Mouse (Mus musculus) neutrophil, adult 5-6 weeks (primary cell): ENCODE measurements around the gene Hnrnpa1. TPM values are rescaled to one million over a fixed set of nuclear protein-coding genes. Genes with fewer than 3 reads are reported as not detected.

Experiments
- ATAC-seq: fragments of 151-379, 151-347 bp; 2 replicates; pipeline ENCODE4 v1.8.0; 2017; ENCODE audit warnings: mild to moderate bottlenecking, moderate TSS enrichment; ENCODE audit not compliant: insufficient number of reproducible peaks, poor library complexity, low FRiP score, severe bottlenecking; ENCODE audit errors: extremely low read depth
- total RNA-seq: library from RNA; stranded (forward); fragments of 200-1000 nt; gene quantifications from 2 replicates; pipeline ENCODE4 v1.2.3, GENCODE M21; 2017

Hnrnpa1 gene
- 345 and 352 TPM in 2 replicates for total RNA-seq

DNA sequence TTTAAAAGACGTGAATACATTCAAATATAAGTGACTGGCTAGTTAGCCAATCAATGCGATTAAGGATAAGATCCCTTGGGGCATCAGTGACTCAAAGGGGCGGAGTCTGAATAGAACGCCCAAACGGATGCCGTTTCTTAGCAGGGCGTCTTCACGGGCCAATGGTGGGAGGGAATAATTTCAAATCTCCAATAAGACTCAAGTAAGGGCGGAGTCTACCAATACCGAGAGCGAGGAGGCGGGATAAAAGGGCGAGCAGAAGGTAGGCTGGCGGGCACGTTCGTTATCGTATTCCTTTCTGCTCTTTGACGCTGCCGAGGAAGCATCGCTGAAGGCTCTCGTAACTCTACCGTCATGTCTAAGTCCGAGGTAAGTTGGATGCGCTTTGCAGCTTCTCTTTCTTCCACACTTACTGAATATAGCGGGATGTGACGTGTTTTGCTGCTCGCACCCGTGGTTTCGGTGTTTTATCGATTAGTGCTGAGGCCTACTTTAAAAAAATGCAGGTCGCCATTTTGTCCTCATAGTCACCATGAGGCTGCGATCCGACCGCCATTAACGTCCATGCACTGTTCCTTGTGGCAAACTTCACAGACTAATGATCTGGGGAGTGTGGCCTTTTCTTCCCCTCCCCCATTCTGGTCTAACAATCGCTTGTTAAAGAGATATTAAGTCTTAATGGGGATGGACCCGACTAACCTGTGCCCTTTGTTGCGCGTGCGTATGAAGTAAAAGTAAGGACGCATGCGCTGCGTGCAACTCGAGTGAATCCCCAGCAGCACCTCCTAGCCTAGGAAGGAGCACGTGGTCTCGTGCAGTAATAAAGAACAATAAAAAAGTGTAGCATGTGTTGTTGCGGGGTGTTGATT is at the start of gene Hnrnpa1:
TSS of gene Hnrnpa1 (plus strand) at position 273 of the 869 bp plus-strand sequence.
- peak; percentile 87 for ATAC-seq

DNA sequence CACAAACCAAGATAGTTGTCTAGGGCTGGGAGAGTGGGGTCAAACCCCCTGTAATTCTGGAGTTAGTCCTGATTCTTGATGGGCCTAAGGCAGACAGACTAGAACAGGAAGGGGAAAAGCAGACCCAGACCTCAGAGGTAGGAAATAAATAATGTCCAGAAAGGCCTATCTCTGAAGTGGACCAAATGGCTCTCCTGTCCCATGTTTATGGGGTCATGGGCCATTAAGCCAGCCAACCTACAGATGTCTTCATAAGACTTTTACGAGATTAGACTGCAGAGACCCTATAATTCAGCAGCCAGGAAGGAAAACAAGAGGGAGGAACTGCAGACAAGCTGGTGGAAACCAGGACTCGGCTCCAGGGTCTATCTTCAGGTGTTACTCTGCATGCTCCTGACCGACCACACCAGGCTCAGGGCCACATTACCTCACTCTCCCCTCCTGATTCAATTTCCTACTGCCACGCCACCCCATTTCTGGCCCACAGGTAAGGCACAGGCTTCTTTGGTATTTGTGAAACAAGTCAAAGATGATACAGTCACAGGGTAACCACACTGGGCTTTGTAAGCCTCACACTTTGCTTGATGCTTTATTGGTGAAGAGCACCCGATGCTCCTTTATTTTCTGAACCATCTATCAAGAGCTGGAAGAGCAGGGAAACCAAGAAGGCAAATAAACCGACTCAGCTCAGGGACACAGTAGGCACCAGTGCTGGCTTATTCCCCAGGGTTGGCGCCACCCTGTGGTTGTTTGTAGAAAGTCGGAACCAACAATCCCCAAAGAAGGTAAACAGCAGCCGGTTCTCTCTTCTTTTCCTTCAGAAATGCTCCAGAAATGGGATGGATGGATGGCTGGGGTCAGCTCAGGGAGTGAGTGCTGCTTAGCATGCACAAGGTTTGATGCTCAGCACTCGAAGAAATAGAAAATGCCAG is 49.4 kb upstream of the Hnrnpa1 start:
- peak; percentile 50 for ATAC-seq

DNA sequence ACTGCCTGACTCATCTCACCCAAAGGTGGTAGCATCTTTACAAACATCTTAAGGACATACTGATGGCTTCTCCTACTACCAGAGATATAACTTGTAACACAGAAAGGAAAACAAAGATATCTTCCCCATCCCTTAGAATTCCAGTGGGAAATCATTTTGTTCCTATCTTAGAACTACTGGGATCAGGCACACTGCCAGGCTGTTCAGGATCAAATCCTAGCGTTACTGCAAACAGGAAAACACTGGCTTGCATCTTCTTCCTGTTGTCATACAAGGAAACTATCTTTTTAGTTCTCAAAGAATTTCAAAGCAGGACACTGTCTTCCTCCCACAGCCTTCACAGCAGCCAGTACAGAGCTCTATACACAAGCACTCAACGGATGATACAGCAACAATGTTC is 46.6 kb upstream of the Hnrnpa1 start:
- no peak for ATAC-seq

DNA sequence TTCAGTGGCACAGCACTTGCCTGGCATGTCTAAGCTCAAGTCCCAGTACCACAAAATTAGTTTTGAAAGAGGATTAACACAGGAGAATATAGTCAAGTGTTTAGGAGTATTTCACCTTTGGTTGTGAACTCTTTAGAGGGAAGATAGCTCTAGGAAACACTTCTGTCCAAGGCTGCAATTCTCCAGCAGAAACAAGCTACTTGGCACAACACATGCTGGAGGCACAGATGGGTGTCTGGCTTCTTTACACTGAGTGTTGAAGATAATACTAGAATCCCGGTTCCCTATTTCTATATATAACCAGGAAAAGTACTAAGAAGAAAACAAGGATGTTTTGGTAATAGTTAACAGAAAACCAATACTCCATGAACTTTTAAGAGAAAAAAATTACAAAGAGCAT is 43.4 kb upstream of the Hnrnpa1 start:
- ATAC-seq, result no peak

DNA sequence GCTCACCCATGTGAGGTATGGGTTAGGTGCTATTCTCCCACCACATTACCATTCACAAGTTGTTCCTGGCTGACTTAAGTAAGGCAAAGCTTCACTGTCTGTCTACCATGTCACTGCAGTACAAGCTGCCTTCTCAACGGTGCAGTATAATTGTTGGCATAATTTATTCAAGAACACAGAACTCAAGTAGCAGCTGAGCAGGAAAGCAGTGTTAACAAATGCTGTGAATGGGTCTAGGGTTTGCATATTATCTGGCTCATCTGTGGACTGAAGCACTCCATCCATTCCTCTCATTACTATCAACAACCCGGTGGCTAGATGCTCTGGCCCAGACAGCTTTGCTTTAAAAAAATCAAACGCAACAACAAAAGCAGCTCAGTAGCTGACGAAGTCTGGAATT is 42.4 kb upstream of the Hnrnpa1 start:
- no peak for ATAC-seq

DNA sequence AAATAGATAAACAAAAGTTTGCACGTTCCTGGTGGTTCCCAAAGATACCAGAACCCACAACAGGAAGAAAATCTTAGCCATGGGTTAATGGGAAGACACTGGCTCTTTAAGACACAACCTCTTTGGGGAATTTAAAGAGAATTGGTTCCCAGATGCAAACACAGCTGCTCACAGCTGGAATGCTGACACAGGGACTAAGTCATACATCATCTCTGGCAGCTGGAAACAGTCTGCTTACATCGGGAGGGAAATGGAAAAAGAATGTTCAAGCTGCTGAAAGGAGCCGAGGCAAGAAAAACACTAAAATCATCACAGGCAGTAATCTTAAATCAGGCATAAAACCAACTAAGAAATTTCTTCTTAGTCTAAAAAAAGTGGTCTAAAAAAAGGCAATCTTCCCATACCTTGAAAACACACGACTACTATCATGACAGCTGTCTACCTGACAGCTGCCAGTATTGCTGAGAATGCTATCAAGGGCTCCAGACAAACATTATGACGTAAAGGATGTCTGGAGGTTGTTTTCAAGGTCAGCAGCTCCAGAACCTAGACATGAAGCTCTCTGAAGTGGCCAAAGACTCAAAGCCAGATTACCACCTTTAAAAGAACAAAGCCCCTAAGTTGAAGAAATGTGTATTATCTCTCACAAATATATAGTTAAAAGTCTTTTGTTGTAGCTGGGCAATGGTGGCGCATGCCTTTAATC is 38.0 kb upstream of the Hnrnpa1 start:
- no peak for ATAC-seq

DNA sequence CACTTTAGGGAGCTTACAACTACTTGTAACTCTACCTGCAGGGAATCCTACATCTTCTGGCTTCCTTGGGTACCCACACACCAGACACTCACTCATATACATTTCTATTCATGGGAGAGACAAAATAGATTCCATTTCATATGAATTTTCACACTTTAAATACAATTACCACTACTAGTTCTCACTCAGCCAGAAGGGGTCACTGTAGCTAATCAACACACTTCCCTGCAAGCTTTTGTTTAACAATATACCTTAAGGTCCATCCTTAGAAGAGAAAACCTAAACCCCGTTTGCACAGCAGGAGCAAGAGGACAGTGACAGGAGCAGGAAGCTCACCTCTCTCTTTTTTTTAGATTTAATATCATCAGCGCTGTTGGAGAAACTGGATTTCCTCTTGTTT is 35.1 kb upstream of the Hnrnpa1 start:
- ATAC-seq, result 0 out of 2 replicates have a peak, but pooled peaks have one; percentile 16

DNA sequence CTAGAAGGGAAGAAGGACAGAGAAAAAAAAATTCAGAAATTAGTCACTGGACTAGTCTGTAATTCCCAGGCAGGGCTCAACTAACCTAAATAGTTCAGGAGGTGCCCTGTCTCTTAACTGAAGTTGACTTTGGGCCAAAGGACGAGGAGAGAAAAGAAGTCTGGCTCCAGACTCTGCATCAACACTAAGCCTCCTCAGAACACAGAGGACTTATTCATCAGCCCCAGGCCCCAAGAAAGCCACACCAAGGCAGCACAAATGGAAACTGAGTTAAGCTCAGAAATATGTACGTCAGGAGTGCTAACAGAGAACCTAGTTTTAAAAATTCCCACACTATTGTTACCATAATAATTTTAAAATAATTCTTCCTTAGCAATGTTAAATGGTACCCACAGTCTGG is 26.1 kb upstream of the Hnrnpa1 start:
- no peak for ATAC-seq

DNA sequence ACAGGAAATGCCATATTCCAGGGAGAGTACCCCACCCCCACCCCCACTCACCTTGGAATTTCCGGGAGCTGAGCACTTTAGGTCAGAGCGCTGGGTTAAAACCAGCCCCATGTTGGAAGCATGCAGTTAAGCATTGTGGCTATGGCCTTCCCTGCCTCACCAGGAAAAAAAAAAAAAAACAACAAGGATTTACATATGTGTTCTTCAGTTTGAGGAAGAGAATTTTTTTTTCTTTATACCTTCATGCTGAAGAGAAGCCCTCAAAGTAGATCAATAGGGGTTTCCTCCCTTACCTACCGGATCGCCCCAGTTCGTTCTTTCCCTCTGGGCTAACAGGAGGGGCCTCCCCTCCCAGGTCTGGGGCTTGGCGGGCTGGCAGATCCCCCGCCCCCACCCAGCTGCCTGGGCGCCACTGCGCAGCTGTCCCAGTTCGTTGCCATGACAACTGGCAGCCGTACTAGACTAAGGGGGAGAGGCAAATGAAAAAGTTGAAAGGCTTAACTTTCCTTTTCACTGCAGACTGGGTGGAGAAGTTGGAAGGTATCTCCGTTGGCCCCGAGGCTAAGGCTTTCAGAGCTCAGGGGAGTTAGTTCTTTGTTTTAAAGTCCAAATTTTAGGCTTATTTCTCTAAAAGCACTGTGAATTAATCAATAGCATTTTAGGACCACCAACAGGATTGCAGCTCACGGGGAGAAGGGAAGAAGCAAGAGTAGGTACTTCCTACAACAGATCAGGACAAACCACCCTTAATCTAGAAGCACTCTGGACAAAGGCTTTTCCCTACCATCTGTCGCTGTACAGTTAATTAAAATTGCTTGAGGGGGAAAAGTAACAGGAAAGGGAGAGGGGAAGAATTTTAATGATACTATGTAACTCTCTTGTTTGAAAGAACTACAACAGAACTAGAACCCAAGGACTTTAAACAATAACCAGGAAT is 25.0 kb upstream of the Hnrnpa1 start:
- peak; percentile 55 for ATAC-seq

DNA sequence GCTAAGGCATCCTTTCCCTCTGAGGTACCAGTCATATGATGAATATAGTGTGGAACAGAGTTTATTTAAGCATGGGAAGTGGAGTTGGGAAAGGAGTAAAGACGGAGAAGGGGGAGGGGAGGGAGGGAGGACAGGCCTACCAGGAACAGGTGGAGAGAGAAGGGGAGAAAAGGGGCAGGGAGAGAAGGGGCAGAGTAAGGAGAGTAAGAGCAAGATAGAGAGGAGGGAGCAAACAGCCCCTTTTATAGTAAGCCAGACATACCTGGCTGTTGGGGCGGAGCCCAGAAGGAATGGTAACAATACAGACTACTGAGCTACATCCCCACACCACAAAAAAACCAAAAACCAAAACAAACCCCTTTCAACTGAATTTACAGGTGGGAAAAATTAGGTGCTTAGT is 24.2 kb upstream of the Hnrnpa1 start:
- no peak for ATAC-seq

DNA sequence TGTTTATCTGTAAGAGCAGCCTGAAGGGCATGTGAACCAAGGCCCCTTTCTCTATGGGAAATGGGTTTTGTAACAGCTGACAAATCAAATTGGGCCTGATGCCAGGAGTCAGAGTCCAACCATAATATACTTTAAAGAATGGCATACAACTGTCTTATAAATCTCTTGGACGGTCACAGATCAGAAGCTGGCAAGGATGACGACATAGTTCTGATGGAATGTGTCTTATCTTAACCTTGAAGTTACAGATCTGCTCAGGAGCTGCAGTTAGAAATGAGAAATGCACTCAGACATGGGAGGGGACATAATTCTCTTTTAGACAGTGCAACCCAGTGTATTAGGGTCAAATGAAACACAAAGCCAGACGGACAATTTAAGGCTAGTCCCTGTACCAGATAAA is 19.4 kb upstream of the Hnrnpa1 start:
- no peak for ATAC-seq

DNA sequence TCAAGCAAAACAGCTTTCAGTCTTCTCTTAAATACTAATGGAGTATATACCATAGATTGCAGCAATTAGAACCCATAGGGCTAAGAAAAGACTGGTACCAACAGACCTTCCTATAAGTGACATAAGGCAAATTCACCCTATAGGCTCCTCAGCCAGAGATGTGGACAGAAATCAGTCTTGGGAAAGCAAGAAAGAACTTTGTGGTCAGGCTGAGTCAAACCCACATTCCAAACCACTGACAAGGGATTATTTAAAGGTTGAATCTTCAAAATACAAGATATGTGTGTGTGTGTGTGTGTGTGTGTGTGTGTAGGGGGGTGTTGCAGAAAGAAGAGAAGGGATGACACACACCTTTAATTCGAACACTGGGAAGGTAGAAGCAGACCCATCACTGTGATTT is 18.8 kb upstream of the Hnrnpa1 start:
- ATAC-seq, result no peak

DNA sequence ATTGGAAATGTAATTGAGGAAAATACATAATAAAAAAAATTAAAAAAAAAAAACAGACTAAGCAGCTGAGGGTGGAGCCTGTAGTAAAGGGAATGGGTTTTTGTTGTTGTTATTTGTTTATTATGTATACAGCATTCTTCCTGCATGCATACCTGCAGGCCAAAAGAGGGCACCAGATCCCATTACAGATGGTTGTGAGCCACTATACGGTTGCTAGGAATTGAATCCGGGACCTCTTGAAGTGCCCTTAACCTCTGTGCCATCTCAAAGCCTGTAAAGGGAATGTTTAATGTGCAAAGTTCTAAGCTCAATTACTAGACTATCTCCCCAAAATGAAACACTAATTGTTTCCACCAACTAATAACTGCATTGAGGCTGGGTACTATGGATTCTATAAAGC is 16.1 kb upstream of the Hnrnpa1 start:
- ATAC-seq, result no peak

DNA sequence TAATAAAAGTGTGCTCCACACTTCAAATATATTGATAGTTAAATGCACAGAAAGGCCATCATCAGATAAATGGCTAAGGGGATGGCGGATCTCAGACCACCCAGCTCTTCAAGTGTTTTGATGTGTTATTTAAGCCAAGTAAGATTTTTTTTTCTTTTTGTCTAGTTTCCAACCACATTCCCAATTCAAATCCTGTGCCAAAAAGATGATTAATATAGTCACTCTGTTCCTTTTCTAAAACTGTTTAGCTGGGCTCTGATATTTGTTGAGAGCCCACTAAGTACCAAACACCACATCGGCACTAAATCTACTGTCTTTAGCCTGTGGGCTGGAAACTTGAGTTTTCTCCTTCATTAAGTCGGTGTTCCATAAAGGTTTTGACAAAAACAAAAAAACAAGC is 13.2 kb upstream of the Hnrnpa1 start:
- no peak for ATAC-seq

DNA sequence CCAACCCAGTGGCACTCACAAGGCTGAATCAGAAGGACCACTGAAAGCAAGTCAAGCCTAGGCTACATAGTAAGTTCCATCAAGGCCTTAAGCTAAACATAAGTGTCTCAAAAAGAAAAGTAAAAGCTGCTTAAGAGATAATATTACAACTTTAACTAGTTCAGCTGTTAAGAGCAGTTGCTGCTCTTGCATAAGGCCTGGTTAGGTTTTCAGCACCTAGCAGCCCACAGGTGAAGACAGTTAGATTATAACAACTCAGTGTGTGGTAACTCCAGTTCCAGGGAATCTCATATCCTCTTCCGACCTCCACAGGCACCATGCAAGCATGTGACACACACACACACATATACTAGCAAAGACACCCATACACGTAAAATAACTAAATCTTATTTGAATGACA is 12.7 kb upstream of the Hnrnpa1 start:
- no peak for ATAC-seq

DNA sequence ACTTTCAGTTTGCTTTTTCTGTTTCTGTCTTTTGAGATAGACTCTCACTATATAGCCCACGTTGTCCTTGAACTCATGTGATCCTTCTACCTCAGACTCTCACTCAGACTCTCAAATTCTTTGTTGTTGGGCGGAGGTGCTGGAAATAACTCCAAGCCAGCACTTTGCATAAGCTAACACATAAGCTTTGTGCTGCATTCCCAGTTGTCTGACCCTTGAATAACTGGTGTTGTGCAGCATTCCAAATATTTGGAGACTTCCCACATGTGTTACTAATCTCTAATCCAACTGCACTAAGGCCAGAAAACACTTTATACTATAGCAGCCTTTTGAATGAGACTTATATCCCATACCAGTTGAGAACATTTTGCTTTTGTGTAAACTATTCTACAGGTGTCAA is 11.3 kb upstream of the Hnrnpa1 start:
- ATAC-seq, result no peak

DNA sequence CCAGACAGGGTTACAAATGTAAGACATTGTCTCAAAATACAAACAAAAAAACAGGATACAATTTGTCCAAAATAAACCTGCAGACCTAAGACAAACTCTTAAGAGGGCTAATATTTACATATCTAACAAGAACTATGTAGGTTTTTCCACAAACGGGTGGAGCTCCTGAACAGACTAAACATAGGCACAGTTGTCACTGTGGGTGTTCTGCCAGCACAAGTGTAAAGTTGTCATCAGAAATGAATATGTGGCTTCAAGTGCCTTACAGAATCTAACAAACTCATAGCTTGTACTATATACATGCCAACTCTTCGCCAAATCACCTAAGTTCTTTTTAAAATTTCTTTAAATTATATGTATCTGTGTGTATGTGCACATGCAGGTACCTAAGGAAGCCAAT is 7.1 kb upstream of the Hnrnpa1 start:
- ATAC-seq, result no peak

DNA sequence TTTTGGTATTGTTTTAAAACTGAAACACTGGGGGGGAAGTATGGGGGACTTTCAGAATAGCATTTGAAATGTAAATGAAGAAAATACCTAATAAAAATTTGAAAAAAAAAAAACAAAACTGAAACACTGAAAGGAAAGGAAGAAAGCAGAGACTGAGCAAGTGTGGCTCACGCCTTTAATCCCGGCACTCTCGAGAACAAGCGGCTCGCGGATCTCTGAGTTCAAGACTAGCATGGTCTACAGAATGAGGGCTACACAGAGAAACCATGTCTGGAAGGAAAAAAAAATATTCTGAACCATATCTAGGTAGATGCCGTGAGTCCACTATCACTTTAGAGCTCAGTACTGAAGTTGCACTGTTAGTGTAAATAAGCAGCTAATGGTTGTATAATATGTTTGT is 2.9 kb upstream of the Hnrnpa1 start:
- ATAC-seq, result no peak
